Mouse (Mus musculus): ENCODE results near the gene Cblb.

Cblb gene

GRCm38 (mm10) chr16:52135689-52136390 lies 104.8 kb downstream of the Cblb start:
- no peak for DNase-seq

DNA sequence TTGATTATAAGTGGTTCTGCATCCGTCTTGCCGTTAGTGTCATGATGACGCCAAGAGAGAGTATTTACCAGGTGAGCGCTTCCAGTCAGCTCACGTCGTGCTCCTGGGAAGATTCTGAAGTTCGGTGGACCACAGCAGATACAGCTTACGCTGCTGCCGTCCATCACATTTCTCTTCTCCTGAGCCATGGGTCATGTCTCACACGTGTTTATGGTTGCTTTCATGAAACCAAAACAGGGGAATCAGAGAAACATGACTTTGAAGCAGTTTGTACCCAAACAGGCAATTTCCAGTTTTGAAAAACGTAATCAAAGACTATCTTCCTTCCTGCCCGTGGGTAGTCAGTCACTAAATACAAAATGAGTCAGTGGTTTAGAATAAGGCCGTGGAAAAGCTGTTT lies 112.1 kb downstream of the Cblb start:
- DNase-seq, result no peak

- DNase-seq, result no peak
Observed at GRCm38 (mm10) chr16:52143818-52144217, 112.8 kb downstream of the Cblb start.

GRCm38 (mm10) chr16:52144792-52145191 lies 113.8 kb downstream of the Cblb start:
- no peak for DNase-seq

GRCm38 (mm10) chr16:52145552-52145951 lies 114.5 kb downstream of the Cblb start:
- no peak for DNase-seq

DNA sequence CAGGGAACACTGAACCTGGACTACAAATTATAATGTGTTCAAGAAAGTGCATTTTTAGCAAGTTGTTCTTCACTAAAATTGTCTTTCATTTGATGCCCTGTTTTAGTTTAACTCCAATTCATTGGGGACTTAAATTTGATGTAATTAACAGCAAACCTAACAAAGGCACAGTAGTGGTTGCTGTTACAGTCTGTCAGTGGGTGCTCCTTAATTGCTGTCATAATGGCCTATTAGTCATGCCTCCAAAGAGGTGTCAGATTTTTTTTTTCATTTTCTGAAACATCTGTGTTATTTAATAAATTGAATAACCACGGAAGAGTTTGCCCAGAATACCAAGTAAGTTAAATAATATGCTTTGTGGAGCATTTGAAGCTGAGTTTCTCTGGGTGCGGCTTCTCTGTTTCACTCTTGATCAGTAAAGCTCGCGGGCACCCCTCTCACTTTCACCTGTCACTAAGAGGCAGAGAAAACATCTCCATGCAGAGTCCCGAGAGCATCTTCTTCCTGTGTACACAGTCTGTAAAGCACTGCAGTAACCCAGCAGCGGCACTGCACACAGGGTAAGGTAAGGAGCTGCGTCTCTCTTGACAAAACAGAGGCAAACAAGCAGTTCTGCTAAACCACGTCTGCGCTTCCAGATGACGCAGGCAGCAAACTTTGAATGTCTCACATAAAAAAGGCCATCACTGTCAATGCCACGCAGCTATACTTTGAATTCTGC lies 116.1 kb downstream of the Cblb start:
- no peak for DNase-seq

GRCm38 (mm10) chr16:52148041-52148440 lies 117.0 kb downstream of the Cblb start:
- no peak for DNase-seq

DNA sequence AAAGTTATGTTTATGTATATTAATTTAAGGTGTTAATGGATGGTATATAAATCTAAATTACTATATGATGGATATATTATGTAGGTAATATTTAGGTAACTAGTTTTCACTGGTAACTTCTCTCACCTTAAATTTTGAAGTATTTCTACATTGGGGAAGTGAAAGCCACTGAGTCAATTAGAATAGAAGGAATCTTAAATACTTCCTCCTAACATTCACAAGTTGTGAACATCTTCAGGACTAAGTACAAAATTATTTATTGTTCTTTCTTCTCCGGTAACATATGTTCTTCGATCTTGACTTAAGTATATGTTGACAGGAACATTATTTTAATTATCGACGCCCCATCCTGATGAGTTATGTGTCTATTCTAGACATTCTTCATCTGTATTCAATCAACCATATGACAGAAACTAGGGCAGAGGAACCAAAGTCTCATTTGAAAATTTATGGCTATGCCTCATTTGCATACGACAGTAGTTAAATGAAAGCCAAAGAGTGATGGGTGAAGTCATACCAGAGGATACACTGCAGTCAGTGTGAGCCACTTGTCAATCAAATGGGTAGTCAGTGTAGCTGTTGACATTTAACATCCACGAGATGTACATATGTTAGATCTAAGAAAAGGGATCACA lies 118.2 kb downstream of the Cblb start:
- no peak for DNase-seq

- DNase-seq, result no peak
Observed at GRCm38 (mm10) chr16:52155030-52155696, 124.1 kb downstream of the Cblb start.

DNA sequence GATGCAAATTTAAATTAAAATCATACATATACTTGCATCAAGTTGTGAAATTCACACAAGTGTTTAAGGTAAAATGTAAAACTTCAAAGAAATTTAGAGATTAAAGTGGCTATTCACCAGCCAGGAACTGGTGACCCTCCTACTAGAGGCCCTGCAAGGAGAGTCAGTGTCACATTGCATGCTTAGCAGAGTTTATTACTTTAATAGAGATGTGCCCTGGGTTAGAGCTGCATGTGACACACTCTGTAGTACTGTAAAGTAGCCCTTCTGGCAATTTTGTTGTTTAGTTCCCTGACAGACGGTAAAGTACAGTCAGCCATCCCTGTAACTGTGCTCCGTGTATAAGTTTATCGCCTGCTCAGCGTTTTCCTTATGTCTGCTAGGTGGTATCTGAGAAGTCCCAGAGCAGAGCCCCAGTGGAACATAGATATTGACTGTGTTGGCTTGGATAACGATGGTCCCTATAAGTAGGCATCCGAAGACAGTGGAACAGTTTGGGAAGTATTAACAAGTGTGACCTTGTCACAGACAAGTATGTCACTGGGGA lies 129.0 kb downstream of the Cblb start:
- DNase-seq, result no peak

- no peak for DNase-seq
Observed at GRCm38 (mm10) chr16:52164246-52164645, 133.2 kb downstream of the Cblb start.

- no peak for DNase-seq
Observed at GRCm38 (mm10) chr16:52173253-52173652, 142.2 kb downstream of the Cblb start.

DNA sequence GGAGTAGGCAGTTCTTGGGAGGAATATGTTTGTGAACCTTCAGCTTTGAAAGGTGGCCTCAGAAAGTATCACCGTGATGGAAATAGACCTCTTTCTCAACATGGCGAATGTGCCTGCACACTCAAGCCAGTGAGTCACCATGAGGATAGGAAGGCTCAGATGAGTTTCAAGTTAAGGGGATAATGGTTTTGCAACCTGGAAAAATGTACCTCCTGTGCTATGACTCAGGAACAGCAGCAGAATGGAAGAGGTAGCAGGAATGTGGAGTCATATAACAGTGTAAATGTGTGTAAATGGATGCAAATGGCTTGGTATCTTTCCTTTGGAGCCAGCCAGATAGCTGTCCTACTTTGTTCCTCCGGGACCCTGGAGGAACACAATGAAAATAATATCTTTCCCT lies 148.8 kb downstream of the Cblb start:
- DNase-seq, result no peak

DNA sequence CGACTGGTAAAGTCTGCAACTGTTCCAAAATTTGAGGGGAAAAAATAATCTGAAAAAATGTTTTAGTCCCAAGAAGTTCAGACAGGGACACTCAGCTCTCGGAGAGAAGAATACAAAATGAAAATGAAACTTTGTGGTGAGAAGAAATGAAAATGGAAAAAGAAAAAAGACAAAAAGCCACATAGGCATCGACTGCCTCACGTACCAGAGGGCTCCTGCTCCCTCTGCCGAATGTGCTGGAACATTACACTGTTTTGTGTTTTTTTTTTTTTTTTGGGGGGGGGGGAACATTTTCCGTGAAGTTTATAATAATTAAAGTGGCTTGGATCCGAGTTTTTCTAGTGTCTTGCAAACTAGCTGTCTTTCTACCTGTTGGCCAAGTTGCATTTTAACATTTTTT lies 151.0 kb downstream of the Cblb start:
- DNase-seq, result no peak

GRCm38 (mm10) chr16:52184350-52184749 lies 153.3 kb downstream of the Cblb start:
- no peak for DNase-seq

DNA sequence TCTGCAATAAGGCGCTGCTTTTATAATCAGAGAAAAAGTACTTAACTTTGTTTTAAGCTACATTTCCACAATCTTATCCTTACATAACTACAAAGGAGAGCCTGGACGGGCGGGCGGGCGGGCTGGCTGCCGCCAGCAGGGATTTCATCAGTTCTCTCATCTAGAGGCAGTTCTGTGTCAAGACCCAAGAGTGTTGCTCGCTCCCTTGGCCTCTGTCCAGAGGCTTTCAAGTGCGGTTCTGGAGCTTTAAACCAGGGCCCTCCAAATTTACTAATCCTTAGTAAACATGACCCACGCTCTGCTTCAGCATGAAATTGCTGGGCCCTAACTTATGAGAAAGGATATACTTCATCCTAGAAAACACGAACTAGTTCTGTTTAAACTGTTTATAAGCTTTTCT lies 155.7 kb downstream of the Cblb start:
- no peak for DNase-seq

GRCm38 (mm10) chr16:52189103-52189502 lies 158.1 kb downstream of the Cblb start:
- DNase-seq, result no peak

DNA sequence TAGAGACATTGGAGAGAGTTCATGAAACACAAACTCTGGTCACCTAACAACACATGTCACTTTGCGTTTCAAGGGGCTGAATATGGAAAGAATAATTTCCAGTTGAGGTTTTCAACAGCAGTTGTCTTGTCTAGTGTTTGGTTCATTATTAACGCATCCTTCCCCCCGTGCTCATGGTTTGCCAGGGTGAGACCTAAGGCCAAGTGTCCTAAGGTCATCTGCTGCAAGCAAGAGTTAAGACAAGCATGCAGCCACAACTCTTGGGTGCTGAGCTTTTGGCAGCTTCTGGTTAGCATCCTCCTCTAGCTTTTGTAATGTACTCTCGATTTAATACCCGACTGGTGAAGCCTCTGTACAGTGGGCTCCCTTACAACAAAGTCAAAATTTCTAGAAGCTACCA lies 159.7 kb downstream of the Cblb start:
- DNase-seq, result peak; percentile 57 to 58

DNA sequence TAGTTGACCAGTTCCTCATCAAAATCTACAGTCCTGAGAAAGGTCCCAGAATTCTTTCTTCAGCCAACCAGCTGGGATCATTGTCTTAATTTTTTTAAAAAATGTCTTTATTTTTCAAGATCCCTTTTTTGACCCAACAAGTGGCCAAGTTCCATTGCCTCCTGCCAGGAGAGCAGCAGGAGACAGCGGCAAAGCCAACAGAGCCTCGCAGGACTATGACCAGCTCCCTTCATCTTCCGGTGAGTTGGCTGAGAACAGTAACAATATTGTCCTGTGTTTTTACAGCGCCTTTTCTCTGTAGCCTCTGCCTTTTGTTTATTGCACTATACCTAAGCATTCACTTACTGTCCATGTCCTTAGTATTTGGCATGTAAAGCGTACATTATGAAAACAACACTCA lies 163.0 kb downstream of the Cblb start:
- DNase-seq, result no peak

DNA sequence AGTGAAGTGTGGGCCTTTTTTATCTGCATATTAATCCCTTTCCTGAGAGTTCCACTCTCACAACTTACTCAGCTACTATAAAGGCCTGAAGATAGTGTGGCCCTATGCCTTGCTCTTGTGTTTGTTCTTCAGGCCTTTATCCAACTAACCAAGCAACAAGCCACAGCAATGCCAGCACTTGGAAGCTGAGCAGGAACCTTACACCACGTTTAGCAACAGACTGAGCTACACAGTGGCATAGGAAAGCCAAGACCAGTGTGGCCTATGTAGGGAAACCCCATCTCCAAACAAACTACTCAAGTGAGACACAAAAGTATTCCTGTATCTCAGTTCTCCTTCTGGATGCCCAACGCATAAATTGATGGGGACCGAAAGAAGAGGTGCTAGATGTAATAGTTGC lies 163.8 kb downstream of the Cblb start:
- no peak for DNase-seq

DNA sequence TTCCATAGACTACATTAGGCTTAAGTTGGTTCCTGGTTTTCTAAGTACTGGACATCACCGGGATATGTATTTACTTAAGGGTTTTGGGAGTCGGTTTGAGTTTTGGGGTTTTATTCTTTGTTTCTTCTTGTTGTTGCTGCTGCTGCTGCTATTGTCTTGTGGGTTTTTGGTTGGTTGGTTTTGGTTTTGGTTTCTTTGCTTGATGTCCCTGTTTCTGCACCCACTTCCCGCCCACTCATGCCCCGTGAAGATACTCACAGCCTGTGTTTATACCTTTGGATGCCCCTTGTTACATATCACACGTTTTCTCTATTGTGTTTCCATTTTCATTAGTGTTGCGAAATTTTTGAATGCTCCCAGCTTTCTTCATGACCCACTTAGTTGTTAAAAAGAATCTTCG lies 169.1 kb downstream of the Cblb start:
- no peak for DNase-seq

- no peak for DNase-seq
Observed at GRCm38 (mm10) chr16:52210844-52211606, 180.0 kb downstream of the Cblb start.

DNA sequence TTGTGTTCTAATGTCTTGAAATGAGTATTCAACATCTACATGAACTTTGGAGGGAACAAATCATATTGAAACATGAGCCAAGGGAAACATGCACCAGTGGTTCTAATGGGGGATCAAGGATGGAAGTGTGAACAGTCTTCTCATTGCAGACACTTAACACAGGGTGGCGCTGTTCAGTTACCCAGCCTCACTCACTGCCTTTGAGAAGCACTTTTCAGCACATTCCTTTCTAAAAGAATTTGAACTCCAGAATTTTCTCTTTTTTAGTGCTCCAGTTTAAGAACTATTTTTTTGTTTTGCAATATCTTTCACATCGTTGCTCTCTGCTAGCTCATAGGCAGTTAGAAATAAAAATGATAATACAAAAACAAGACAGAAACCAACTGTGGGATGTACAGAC lies 188.0 kb downstream of the Cblb start:
- DNase-seq, result peak; percentile 15 to 56

All from kidney, adult 8-10 months (tissue).